Mouse (Mus musculus) brain, embryonic 14.5 days (tissue): ENCODE results near the gene Fkbpl.

Source experiments
- CTCF ChIP-seq: fragments of 200-500 bp; IDR thresholded peaks from 2 replicates; pipeline ENCODE4 v1.5.1; 2012; ENCODE audit warnings: inconsistent platforms, mild to moderate bottlenecking, moderate library complexity, borderline replicate concordance; ENCODE audit not compliant: insufficient read depth, insufficient read length; ENCODE audit errors: extremely low read depth
- POLR2A ChIP-seq: fragments of 200-500 bp; IDR thresholded peaks from 2 replicates; pipeline ENCODE4 v1.6.1; 2012; ENCODE audit warnings: mild to moderate bottlenecking, inconsistent platforms, borderline replicate concordance; ENCODE audit not compliant: poor library complexity, insufficient read depth, insufficient read length, severe bottlenecking; ENCODE audit errors: extremely low read depth

DNA sequence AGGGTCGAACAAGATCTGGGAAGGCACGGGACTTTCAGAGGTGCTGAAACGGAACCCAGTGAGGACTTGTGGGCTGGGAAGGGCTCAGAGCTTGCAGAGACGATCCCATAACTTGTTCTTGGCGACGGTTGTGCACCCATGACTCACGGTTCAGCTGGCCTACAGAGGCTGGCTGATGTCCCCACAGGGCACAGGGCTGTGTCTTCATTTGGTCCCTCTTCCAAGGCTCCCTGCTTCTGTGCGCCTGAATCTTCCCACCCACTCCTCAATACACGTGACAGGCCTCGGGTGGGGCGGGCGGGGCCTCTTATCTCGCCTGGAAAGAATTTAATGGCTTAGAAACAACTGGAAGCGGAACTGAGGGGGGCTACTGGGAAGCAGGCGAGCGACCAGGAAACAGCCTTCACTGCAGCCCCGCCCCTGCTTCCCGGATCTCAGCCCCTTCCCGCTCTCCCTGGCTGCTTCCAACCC lies 16.6 kb downstream of the Fkbpl start:
- TF ChIP-seq CTCF (no peak), POLR2A (no peak)
